Mouse (Mus musculus): ENCODE results near the gene Gab1.

DNA sequence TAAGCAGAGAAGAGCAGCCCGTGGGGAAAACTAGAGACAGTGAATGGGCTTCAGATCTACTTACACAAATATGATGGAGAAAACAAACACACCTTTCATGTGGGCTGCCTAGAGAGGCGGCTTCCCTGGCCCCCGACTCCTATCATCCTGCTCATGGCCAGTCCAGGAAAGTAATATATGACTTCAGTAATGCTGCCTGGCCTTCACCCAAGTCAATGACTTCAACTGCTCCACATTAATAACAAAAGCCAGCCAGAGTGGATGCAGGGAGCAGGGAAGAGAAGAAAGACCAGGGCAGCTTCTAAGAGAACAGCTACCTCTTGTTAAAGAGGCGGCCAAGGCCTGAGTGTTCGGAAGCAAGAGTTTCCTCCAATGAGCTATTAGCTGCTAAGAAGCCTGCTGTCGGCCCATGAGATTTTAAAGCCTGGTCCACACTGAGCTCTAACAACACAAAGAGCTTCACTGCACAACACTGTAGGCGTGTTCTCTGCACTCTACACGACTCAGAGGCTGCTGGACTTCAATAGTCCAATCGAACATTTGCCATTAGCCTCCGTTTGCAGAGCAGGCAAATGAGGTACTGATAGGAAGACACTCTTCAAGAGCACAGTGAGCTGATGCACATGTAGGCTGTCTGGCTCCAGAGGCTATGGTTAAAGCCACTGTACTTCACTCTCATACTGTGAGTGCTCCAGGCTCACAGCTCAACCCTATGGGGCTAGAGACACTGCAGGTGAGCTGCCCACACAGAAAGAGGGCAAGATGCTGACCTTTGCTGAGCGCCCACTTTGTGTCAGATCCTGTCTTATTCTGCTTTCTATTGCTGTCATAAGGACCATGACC lies 49.4 kb downstream of the Gab1 start:
- TF ChIP-seq EP300 (IDR thresholded peaks at IDR 0.05; ENCODE audit: low read depth in 1 of 2, low read length in 2 of 2) (no peak), POLR2A (IDR thresholded peaks at IDR 0.05; ENCODE audit: control insufficient read depth in 1 of 2, insufficient read depth in 1 of 2, low read depth in 1 of 2, low read length in 2 of 2, poor library complexity in 1 of 2) (no peak), BHLHE40 (IDR thresholded peaks at IDR 0.05; ENCODE audit: borderline replicate concordance, low read depth, low read length) (no peak), ZNF384 (IDR thresholded peaks at IDR 0.05; ENCODE audit: low read depth, low read length) (no peak), CHD1 (IDR thresholded peaks at IDR 0.05; ENCODE audit: low read depth, low read length) (no peak), ELF1 (IDR thresholded peaks at IDR 0.05; ENCODE audit: low read depth, low read length) (no peak), CTCF (IDR thresholded peaks at IDR 0.05 in 2 of 3, conservative IDR thresholded peaks at IDR 0.05 in 1 of 3; ENCODE audit: control insufficient read depth in 1 of 3, insufficient read depth in 1 of 3, low read depth in 2 of 3, low read length in 3 of 3, poor library complexity in 1 of 3, severe bottlenecking in 1 of 3) (no peak)
